Mouse (Mus musculus) CH12.LX (cell line): ENCODE data around the gene Efemp1. TPM values are rescaled to one million over a fixed set of nuclear protein-coding genes. Genes with fewer than 3 reads are reported as not detected.
A peak's percentile ranks its signal among the peaks of the same experiment; 100 is the strongest.

Experiments
- DNase-seq: peaks from one replicate; pipeline ENCODE4 v3.0.0-alpha.2; 2013; ENCODE audit errors: extremely low read depth
- H3K27ac ChIP-seq: 2 replicates; pipeline ENCODE4 v1.5.1; 2012; ENCODE audit warnings: low read depth, mild to moderate bottlenecking, control low read depth, moderate library complexity; ENCODE audit not compliant: insufficient read depth
- H3K27me3 ChIP-seq: replicated peaks from 2 replicates; pipeline ENCODE3; 2012; ENCODE audit warnings: inconsistent platforms
- H3K36me3 ChIP-seq, 2 experiments: replicated peaks in 1 of 2; 2 replicates each; pipeline versions ENCODE3 to v1.6.1; 2012; ENCODE audit warnings: inconsistent platforms in 1 of 2, low read length in 1 of 2, mild to moderate bottlenecking in 1 of 2, mixed read lengths in 1 of 2, moderate library complexity in 1 of 2; ENCODE audit not compliant: control insufficient read depth in 1 of 2, insufficient read depth in 1 of 2
- H3K4me1 ChIP-seq, 2 experiments: 2 replicates each; pipeline ENCODE4 v1.6.1; 2012; ENCODE audit warnings: inconsistent platforms in 1 of 2, moderate library complexity in 1 of 2; ENCODE audit not compliant: insufficient read depth in 2 of 2, control insufficient read depth in 1 of 2
- H3K4me2 ChIP-seq: 2 replicates; pipeline ENCODE4 v1.6.1; 2012; ENCODE audit warnings: low read depth, mild to moderate bottlenecking, control low read depth; ENCODE audit not compliant: poor library complexity, insufficient read depth, severe bottlenecking
- H3K4me3 ChIP-seq, 3 experiments: fragments of 150-350 bp in 1 of 3; sonication (generic) in 1 of 3; replicated peaks in 1 of 3; 2 replicates each; pipeline versions ENCODE3 to v1.5.1; 2011 to 2012; ENCODE audit warnings: low read depth in 2 of 3, low read length in 2 of 3, mild to moderate bottlenecking in 2 of 3, moderate library complexity in 2 of 3, control low read depth in 1 of 3, improper control_type of control experiment in 1 of 3, inconsistent platforms in 1 of 3, mixed read lengths in 1 of 3; ENCODE audit not compliant: poor library complexity in 1 of 3
- H3K79me2 ChIP-seq: replicated peaks from 2 replicates; pipeline ENCODE4 v1.6.1; 2012; ENCODE audit warnings: mild to moderate bottlenecking, moderate library complexity; ENCODE audit not compliant: control insufficient read depth, poor library complexity, insufficient read depth, severe bottlenecking; ENCODE audit errors: extremely low read depth
- H3K9ac ChIP-seq: 2 replicates; pipeline ENCODE4 v1.6.1; 2012; ENCODE audit warnings: low read depth, mild to moderate bottlenecking, control low read depth, moderate library complexity; ENCODE audit not compliant: insufficient read depth
- H3K9me3 ChIP-seq: replicated peaks from 2 replicates; pipeline ENCODE3; 2012; ENCODE audit warnings: low read length, inconsistent platforms, mixed read lengths
- CHD1 ChIP-seq: IDR thresholded peaks from 2 replicates; pipeline ENCODE4 v1.6.1; 2012; ENCODE audit warnings: low read depth, low read length, improper control_type of control experiment, inconsistent platforms
- CTCF ChIP-seq, 2 experiments: IDR thresholded peaks in 1 of 2; conservative IDR thresholded peaks in 1 of 2; 2 replicates each; pipeline ENCODE4 v1.5.1; 2011 to 2012; ENCODE audit warnings: low read depth in 2 of 2, low read length in 2 of 2, improper control_type of control experiment in 1 of 2, inconsistent platforms in 1 of 2, mild to moderate bottlenecking in 1 of 2, moderate library complexity in 1 of 2
- IRF4 ChIP-seq: IDR thresholded peaks from 2 replicates; pipeline ENCODE4 v1.6.1; 2014; ENCODE audit warnings: low read depth, mild to moderate bottlenecking, inconsistent platforms, low read length, improper control_type of control experiment
- JUN ChIP-seq: IDR thresholded peaks from 2 replicates; pipeline ENCODE4 v1.6.1; 2011; ENCODE audit warnings: low read depth, mild to moderate bottlenecking, low read length, improper control_type of control experiment, moderate library complexity; ENCODE audit not compliant: insufficient read depth
- MAX ChIP-seq: IDR thresholded peaks from 2 replicates; pipeline ENCODE4 v1.6.1; 2011; ENCODE audit warnings: low read length, improper control_type of control experiment
- MAZ ChIP-seq: IDR thresholded peaks from 2 replicates; pipeline ENCODE4 v1.6.1; 2012; ENCODE audit warnings: low read depth, mild to moderate bottlenecking, inconsistent platforms, low read length, improper control_type of control experiment, moderate library complexity
- RAD21 ChIP-seq: IDR thresholded peaks from 2 replicates; pipeline ENCODE4 v1.6.1; 2011; ENCODE audit warnings: low read depth, mild to moderate bottlenecking, low read length, improper control_type of control experiment, moderate library complexity
- SMC3 ChIP-seq: IDR thresholded peaks from 2 replicates; pipeline ENCODE4 v1.6.1; 2011; ENCODE audit warnings: low read depth, low read length, improper control_type of control experiment
- ZMIZ1 ChIP-seq: IDR thresholded peaks from 2 replicates; pipeline ENCODE4 v1.6.1; 2012; ENCODE audit warnings: low read depth, mild to moderate bottlenecking, inconsistent platforms, low read length, improper control_type of control experiment
- dilution Hi-C: fragments of 300-500 bp; cut with MboI; formaldehyde crosslinking; loops from 2 replicates; pipeline ENCODE4 v1.14.3; 2020; ENCODE audit warnings: low sequenced_read_pairs; ENCODE audit not compliant: extremely low pct_unique_long_range_greater_than_20kb, extremely low pct_ligation_motif_present
- in situ Hi-C: fragments of 300-500 bp; cut with MboI; formaldehyde crosslinking; loops from 3 replicates; pipeline ENCODE4 v1.14.3; 2019; ENCODE audit warnings: low sequenced_read_pairs, low pct_ligation_motif_present, low pct_unique_long_range_greater_than_20kb, mixed read lengths
- polyA plus RNA-seq: library from polyadenylated mRNA; unstranded; fragments of >175 nt; gene quantifications from 2 replicates; pipeline ENCODE4 v1.2.1, GENCODE M21; 2012; ENCODE audit warnings: low read depth; ENCODE audit not compliant: insufficient read length
- total RNA-seq, 2 experiments: library from RNA; depleted of rRNA; stranded (reverse); fragments of 300-350 nt in 1 of 2; fragments of >200 nt in 1 of 2; gene quantifications; 2 replicates each; pipeline ENCODE4 v1.2.3; 2012 to 2014

Gene Efemp1
- total and polyA plus RNA-seq, 3 experiments = not detected

DNA sequence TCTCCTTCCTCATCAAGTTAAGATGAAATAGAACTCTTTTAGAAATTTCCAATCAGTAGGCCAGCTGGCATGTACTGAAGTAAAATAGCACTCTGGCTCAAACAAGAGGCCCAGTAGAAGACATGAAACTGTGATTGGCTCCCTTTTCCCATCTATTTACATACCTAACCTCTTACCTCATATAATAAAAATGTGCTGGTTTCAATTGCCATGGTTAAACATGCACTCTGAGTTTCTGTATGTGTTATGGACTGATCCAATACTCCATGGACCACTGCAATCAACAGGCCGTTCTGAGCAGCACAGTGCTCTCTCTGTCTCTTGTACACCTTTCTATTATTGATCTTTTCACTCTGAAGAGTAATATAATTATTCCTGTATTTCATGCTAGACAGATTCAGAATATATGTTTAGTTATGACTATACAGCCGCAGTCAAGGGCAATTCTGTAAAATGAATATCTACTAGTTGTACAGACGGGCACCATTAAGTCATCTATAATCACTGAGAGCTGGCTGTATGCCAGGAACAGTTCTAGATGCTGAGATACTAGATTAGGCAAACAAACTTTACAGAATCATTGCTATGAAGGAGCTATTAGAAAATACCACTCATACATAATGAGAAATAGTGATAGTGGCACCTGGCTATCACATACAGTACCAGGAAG is 59.6 kb downstream of the Efemp1 start:
- dilution Hi-C loops = no loop called here

GRCm38 (mm10) chr11:28934449-28934848 is 81.4 kb downstream of the Efemp1 start:
- dilution Hi-C loops (no loop called here), in situ Hi-C loops (no loop called here)
- TF ChIP-seq CHD1 = no peak
- peak; percentile 17 for TF ChIP-seq RAD21
- TF ChIP-seq SMC3 = peak; percentile 18
- TF ChIP-seq CTCF (conservative IDR thresholded peaks at IDR 0.05 in 1 of 2, IDR thresholded peaks at IDR 0.05 in 1 of 2; ENCODE audit: low read depth in 2 of 2, low read length in 2 of 2) = peak in 1 of 2 experiments; percentile 38; a peak in 2 of 4 replicates
- no peaks in the 10 kb centered on the region for H3K79me2 ChIP-seq
- H3K9me3 ChIP-seq = no peaks in the 10 kb centered on the region
- no peak overlapping the region for H3K4me3 ChIP-seq
- H3K27ac ChIP-seq = no peak overlapping the region
- H3K4me2 ChIP-seq = no peak overlapping the region
- H3K4me1 ChIP-seq = peaks cover 0 to 4% of the 10 kb centered on the region in 2 experiments; a peak in 1 of 4 replicates
- H3K36me3 ChIP-seq = no peaks in the 10 kb centered on the region
- no peak overlapping the region for H3K9ac ChIP-seq
- no peaks in the 10 kb centered on the region for H3K27me3 ChIP-seq
- peak; percentile 8 for DNase-seq

More for the DNA sequence above, 59.6 kb downstream of the Efemp1 start:
- Histone ChIP-seq H3K4me1 (peaks cover 0 to 6% of the 10 kb centered on the region in 2 experiments; a peak in 2 of 4 replicates), H3K79me2 (no peaks in the 10 kb centered on the region), H3K4me3 (no peak overlapping the region), H3K9me3 (no peaks in the 10 kb centered on the region), H3K36me3 (no peaks in the 10 kb centered on the region), H3K4me2 (no peak overlapping the region), H3K9ac (no peak overlapping the region), H3K27ac (no peak overlapping the region), H3K27me3 (no peaks in the 10 kb centered on the region)
- no peak for TF ChIP-seq MAZ
- in situ Hi-C loops = no loop called here
- no peak for DNase-seq

DNA sequence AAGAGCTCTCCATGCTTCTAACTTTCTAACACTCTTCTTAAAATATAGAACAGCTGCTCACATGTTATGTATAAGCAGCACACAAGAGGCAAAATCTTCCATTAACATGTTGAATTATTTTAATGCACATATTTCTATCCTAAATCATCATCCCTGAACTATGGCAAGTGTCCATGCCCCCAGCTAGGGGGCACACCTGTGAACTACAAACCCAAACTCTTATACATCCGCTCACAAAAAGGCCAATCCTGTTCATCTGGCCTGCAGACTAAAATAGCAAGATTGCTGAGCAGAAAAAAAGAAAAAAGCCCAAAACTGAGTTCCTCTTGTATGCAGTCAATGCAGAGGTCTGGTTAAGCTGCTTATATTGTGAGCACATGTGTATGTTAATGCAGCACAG is 86.6 kb downstream of the Efemp1 start:
- H3K9me3 ChIP-seq = no peaks in the 10 kb centered on the region
- in situ Hi-C loops (no loop called here), dilution Hi-C loops (no loop called here)
- no peak overlapping the region for H3K4me2 ChIP-seq
- no peak for TF ChIP-seq IRF4
- TF ChIP-seq ZMIZ1 = no peak
- TF ChIP-seq CTCF (conservative IDR thresholded peaks at IDR 0.05 in 1 of 2, IDR thresholded peaks at IDR 0.05 in 1 of 2; ENCODE audit: low read depth in 2 of 2, low read length in 2 of 2) = no peak
- no peak for TF ChIP-seq MAZ
- TF ChIP-seq SMC3 = no peak
- TF ChIP-seq JUN = no peak
- TF ChIP-seq MAX = no peak
- no peak overlapping the region for H3K9ac ChIP-seq
- H3K27me3 ChIP-seq = no peaks in the 10 kb centered on the region
- peaks cover 0 to 2% of the 10 kb centered on the region in 2 experiments; a peak in 1 of 4 replicates for H3K4me1 ChIP-seq
- no peaks in the 10 kb centered on the region for H3K36me3 ChIP-seq
- no peaks in the 10 kb centered on the region for H3K79me2 ChIP-seq
- DNase-seq = no peak
- no peak overlapping the region for H3K27ac ChIP-seq
- no peak overlapping the region for H3K4me3 ChIP-seq
